Mouse (Mus musculus) urinary bladder, postnatal 25 days (tissue): ENCODE data around the gene Pet100.
"Not testable (repeated sequence)": the region's sequence is repeated elsewhere in the genome, so short reads cannot be mapped to it uniquely, and the experiment has no call there.

Source experiments
- DNase-seq: peaks from one replicate; pipeline ENCODE4 v3.0.0; 2022; ENCODE audit warnings: low spot score

Pet100 gene

GRCm38 (mm10) chr8:3621199-3621970 lies at the start of gene Pet100, which contains the start of gene Xab2:
Gene Pet100, plus strand, starts transcription at chr8:3621548.
Gene Xab2, minus strand, starts transcription at chr8:3621316.
- peak; percentile 95 for DNase-seq

GRCm38 (mm10) chr8:3574546-3574945 lies 46.8 kb upstream of the Pet100 start:
- no peak for DNase-seq

GRCm38 (mm10) chr8:3576211-3576960 lies 45.0 kb upstream of the Pet100 start:
- no peak for DNase-seq

- DNase-seq = peak; percentile 33
Observed at GRCm38 (mm10) chr8:3579390-3580364, 41.7 kb upstream of the Pet100 start.

GRCm38 (mm10) chr8:3581961-3582360 lies 39.4 kb upstream of the Pet100 start:
- DNase-seq = not testable (repeated sequence)

GRCm38 (mm10) chr8:3586452-3586851 lies 34.9 kb upstream of the Pet100 start:
- DNase-seq = no peak

GRCm38 (mm10) chr8:3586993-3587390 lies 34.4 kb upstream of the Pet100 start, which contains the start of gene Camsap3:
Gene Camsap3, plus strand, starts transcription at chr8:3587293.
- no peak for DNase-seq

- DNase-seq = peak; percentile 60
Observed at GRCm38 (mm10) chr8:3587391-3588257, 33.7 kb upstream of the Pet100 start.

- DNase-seq = no peak
Observed at GRCm38 (mm10) chr8:3588258-3588633, 33.1 kb upstream of the Pet100 start.

GRCm38 (mm10) chr8:3593470-3593869 lies 27.9 kb upstream of the Pet100 start:
- DNase-seq = no peak

- DNase-seq = no peak
Observed at GRCm38 (mm10) chr8:3594466-3594865, 26.9 kb upstream of the Pet100 start.

- DNase-seq = no peak
Observed at GRCm38 (mm10) chr8:3598054-3598453, 23.3 kb upstream of the Pet100 start.

GRCm38 (mm10) chr8:3599219-3599618 lies 22.1 kb upstream of the Pet100 start:
- no peak for DNase-seq

GRCm38 (mm10) chr8:3600401-3600800 lies 20.9 kb upstream of the Pet100 start:
- no peak for DNase-seq

- DNase-seq = no peak
Observed at GRCm38 (mm10) chr8:3603439-3603838, 17.9 kb upstream of the Pet100 start.

GRCm38 (mm10) chr8:3606593-3606992 lies 14.8 kb upstream of the Pet100 start:
- DNase-seq = no peak

- no peak for DNase-seq
Observed at GRCm38 (mm10) chr8:3607822-3608221, 13.5 kb upstream of the Pet100 start.

GRCm38 (mm10) chr8:3609046-3609815 lies 12.1 kb upstream of the Pet100 start:
- DNase-seq = no peak

GRCm38 (mm10) chr8:3609816-3610150 lies 11.6 kb upstream of the Pet100 start:
- DNase-seq = no peak

GRCm38 (mm10) chr8:3622119-3622518 lies 771 bp downstream of the Pet100 start:
- DNase-seq = no peak
